Mouse (Mus musculus) monocyte, adult 2 months (primary cell): Measurements from ENCODE around the gene Maml2.

Experiments
- DNase-seq, 2 experiments: peaks; one replicate each; pipeline ENCODE4 v3.0.0; 2022; ENCODE audit warnings: low spot score in 2 of 2, low read depth in 1 of 2

The Maml2 gene

DNA sequence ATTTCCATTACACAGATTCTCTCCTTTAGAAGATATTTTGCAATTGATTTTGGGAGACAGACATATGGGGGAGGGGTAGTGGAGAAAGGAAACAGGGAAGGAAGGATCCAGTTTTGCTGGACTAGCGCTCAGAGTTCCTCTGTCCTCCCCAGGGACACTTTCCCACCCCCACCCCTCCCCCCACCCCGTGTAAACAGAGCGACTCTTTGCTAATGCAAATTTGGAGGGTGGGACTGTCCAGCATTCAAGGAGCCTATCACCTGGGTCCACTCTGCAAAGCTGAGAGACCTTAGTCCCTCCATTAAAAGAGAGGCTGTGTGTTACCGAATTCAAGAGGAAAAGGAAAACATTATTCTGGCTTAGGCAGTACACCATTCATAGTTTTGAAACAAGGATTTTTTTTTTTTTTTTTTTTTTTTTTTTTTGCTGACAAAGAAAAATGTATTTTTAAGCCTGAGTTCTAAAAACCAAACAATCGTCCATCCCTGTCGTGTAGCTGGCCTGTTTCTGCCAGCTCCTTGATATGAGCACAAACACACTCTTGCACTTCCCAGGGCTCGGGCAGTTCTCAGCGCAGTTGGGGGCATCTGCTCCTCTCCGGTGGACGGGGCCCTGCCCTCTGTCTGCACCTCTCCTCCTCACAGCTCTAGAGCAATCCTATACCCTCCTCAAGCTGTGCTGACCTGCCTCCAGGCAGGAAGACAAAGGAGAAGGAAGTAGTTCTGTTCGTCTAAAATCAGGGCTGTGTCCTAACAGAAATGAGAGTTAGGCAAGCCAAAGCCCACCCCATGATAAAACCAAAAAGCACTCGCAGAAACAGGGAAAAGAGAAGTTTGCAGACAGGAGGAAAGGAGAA, 364.2 kb downstream of the Maml2 start:
- no peak for DNase-seq

DNA sequence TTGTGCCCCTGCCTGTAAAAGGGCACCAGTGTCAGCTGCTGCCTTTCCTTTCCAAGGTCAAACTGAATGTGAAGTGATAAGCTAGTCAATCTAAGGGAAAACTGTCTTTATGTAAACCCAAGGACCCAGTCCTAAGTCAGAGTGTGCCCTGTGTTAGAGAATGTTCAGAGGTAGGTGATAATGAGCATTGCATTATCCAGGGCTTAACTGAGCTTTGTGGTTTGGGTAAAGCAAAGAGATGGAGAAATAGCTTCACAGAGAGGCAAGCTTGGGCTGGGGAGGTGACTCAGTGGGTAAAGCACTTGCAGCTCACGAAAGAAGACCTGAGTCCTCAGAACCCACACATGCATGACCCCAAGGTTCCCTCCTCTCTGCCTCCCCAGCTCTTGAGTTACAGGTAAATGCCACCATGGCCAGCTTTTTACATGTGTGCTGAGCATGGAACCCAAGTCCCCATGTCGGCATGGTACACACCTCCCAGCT, 367.8 kb downstream of the Maml2 start:
- DNase-seq, result no peak

DNA sequence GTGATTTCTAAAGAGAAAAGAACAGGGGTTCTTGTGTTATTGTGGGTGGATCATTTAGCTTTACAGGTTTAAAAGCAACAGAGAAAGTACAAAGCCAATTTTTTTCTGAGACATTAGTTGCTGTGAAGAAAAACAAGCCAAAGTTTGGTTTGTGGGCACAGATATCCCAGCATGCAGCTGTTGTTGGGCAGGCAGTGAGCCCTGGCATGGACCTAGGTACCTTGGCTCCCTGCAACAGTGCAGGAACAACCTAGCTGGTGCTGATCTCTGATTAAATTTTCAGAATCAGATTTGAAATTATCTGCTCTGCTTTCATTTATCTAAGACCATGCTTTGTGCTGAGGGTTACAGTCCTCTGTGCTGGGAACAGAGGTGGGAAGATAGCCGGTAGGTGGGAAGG, 370.2 kb downstream of the Maml2 start:
- DNase-seq, result no peak

DNA sequence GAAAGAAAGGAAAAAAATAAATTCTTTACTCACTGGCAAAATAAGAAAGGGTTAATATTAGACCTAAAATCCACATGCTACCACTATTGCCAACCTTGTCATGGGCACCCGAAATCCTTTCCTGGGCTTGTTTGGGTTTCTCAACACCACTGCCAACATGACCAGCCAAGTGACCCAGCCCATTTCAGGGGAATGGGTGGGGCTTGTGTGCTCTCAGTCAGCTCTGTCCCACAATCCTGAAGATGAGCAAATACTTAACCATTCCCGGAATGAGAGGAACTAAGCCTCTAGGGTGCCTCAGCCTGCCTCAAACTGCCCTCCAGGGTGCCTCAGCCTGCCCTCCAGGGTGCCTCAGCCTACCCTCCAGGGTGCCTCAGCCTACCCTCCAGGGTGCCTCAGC, 371.0 kb downstream of the Maml2 start:
- no peak for DNase-seq

DNA sequence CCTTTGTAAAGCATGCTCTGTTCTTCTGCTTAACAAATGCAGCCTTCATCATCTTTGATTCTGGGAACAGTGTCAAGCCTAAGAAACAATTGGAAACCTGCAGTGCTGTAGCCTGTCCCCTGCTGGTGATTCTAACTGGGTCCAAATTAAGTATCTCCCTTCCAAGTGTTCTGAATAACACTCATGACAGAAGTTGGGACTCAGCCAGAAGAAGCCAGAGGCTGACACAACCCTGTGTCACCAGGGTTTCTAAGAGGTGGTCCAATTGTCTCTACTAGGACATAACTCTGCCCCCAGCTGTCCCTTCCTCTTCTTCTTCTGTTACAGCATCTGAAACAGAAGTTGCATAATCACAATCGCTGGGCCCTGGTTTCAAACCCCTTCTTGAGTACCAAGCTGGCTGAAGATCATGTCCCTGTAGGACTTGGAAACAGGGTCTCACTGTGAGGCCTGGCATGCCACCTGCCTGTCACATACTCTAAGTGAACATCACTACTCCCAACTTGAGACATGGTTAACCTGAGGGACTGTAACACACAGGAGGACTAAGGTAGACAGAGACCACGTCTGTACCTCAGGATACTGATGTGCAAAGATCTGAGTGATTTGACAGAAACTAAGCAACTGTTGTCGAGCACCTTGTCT, 373.5 kb downstream of the Maml2 start:
- DNase-seq, result no peak

DNA sequence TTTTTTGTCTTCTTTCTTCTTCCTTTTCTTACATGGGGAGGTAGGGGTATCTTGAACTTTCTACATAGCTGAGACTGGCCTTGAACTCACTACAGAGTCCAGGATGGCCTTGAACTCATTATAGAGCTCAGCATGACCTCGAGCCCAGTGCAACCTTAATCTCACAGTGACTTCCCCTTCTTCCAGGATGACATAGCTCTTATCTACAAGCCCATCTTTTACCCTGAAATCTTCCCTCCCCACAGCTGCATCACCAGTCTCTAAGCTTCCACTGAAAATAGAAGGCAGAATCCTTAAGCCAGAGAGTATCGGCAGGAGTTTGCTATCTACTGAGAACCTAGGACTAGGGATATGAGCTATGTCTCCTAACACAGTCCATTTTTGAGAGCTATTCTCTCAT, 375.5 kb downstream of the Maml2 start:
- DNase-seq, result no peak

DNA sequence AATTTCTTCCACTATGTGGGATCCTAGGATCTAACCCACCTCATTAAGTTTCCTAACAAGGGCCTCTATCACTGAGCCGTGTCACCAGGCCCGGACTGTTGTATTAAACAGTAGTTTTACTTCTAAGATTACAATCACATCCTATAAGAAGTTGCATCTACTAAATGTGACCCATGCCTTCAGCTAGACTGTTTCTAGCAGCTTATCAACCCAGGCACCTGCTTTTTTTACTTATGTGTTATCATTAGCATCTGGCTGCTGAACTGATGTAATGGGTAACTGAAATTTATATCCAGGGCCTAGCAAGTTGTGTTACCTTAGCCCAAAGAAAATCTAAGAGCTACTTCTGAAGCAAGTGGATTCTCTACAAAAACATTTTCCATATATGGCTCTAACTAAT, 380.3 kb downstream of the Maml2 start:
- DNase-seq, result no peak

DNA sequence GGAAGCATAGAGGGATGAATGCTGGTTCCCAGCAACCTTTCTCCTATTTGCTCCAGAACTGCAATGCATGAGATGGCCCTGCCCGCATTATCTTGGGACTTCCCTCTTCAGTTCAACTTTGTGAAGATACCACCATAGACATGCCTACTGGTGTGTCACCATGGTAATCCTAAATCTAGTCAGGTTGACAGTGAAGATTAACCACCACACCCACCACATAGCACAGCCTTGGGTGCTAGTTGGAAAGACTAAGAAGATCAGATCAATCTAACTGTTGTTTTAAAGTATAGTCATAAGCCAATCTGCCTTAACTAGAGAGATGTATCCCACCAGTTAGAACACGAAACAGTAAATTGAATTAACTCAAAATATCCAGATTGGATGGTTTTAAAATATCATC, 381.9 kb downstream of the Maml2 start:
- no peak for DNase-seq

DNA sequence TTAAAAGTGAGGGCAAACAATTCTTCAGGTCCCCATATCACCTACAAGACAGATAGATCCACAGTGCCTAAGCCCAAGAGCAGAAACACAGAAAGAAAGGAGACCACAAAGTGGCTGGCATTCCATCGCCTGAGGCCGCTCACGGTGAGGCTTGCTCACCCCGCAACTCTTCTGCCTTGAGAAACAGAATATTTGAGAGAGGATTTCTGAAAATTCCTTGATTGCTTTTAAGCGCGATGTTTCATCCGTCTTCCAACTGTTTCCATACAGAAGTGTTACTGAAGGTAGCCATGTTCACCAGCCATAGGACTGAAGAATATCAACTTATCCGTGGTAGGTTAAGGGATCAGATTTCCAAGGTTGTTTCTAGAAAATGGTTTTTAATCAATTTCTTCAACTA, 383.4 kb downstream of the Maml2 start:
- DNase-seq, result no peak

DNA sequence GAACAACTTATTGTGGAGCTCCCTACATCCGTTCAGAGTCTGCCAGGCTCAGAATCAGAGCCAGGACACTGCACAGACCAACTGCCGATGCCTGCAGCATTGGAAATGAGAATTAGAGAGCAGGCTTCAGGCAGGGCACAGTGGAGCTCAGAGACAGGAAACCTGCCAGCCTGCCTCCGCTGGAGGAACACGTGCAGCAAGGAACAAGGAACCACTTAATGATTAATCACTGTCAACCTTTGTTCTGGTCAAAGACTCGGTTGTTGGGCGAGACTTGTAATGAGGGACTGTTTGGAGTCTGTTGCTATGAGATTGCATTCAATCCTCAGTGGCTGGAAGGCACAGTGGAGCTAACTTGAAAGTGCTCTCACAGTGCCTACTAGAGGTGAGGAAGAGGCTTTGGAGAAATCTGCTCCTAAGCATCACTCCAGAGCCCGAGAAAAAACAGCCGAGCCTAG, 383.9 kb downstream of the Maml2 start:
- no peak for DNase-seq

DNA sequence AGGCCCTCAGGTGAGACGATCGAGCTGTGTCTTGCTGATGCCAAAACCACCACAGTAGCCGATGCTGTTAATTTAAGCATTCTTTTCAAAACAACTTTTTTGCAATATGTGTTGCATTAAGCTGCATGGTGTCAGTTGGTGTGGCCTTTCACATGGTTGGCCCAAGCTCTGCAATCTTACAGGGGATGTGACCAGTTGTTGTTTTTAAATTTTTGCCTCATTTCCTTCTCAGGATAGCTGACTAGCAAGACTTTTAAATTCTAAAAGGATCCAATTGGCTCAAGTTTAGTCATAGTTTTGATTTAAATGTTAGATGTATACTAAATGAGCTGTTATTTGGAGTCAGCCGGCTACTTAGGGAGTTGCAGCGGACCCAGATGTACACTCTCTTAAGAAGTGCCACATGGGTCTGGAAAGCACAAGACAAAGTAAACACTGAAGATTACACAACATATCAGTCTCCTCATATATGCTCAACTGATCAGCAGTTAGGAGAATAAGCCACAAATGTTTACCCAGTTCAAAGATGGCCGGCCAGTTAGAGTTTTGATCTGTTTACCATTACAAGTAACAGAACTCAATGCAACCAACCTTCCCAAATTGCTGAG, 386.7 kb downstream of the Maml2 start:
- DNase-seq, result no peak

DNA sequence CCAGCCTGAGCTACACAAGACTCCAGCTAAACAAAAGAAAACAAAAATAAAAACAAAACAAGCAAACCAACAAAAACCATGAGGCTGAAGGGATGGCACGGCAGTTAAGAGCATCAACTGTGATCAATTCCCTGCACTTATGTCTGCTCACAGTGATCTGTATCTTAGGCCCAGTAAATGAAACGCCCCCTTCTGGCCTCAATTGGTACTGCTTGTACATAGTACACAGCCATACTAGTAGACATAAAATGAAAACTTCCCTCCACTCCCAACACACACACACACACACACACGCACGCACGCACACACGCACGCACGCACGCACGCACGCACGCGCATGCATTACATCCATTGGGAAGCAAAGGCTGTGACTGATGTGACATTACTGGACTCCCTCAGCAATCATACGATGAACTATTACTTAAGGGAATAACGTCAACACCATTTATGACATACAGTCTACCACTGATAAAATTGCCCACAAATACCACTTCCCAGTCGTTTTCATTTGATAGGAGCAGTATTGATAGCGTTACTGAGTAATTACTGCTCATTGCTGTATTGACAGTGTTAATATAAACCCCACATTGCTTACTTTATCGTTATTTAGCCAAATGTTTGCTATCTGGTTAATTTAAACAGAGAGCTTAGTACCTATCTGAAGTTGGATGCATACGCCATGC, 389.4 kb downstream of the Maml2 start:
- DNase-seq, result peak in 1 of 2 experiments; percentile 13

DNA sequence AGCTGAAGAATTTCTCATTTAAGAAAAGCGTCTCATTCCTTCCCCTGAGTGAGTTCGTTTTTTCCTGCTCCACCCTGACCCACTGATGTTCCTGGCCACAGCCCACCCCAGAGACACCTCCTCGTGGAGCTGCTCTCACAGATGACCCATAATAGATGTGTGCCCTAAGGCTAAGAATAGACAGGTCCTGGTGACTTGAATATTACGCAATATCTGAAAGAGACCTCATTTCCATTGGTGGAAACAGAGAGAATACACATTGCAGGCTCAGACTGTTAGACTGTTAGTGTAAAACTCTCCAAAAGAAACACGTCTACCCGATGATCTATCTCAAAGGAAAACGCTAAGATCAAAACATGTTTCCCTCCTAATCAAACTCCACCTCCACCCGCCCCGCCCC, 391.2 kb downstream of the Maml2 start:
- DNase-seq, result no peak

DNA sequence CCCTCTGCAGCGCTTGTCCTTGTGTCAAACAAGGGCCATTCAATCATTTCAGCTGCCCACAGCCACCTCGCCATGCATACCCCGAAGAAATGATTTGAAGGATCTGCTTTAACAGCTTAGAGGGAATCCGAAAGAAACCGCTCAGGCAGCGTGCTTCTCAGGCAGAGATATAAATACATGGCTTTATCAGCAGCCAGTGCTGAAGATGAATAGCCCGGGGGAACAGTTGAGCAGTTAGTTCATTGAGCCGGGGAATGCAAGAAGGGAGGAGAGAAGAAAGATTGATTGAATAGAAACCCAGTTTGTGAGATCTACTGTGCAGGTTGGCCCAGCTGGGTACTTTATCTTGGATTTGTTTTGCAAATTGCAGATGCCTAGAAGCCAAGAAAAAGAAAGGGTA, 392.6 kb downstream of the Maml2 start:
- no peak for DNase-seq

DNA sequence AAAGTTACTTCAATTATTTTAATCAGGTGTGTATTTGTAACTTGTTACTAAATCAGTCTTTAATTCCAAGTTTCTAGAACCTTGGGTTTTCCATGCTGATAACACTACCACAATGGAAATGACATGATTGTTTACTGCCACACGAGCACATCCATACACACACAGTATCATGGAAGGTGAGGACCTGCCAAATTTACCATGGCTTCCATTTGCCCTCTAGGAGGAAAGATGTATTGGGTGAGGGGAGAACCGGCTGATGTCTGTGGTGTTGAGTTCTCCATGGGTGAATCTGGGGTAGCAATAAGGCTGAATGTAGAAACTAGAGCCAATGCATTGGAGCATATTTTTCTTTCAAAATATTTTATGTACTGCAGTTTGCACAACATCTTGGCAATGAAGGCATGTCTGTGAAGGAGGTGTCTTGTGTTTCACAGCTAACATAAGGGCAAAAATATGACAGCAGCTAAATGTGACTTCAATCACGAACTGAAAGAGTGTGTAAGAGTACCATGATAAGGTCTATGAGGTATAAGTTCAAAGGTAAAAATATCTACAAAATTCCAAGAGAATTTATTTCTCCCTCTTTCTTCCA, 396.0 kb downstream of the Maml2 start:
- no peak for DNase-seq

DNA sequence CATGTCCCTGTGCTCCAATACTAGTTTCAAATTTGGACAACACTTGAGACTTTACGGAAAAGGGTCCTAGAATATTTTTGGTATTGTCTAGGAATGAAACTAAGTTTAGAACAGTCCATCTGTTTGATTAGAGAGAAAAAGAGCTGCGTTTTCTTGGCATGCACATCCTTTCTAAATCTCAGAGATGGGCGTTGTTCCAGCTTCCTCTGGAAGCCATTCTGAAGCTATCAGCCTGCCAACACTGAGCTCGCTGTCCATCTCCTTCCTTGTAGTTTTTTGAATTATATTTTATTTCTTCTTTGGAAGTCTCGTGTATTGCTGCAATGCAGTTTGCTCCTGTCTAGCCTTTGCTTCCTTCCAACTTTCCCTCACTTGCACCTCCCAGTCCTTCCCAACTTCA, 396.5 kb downstream of the Maml2 start:
- no peak for DNase-seq

DNA sequence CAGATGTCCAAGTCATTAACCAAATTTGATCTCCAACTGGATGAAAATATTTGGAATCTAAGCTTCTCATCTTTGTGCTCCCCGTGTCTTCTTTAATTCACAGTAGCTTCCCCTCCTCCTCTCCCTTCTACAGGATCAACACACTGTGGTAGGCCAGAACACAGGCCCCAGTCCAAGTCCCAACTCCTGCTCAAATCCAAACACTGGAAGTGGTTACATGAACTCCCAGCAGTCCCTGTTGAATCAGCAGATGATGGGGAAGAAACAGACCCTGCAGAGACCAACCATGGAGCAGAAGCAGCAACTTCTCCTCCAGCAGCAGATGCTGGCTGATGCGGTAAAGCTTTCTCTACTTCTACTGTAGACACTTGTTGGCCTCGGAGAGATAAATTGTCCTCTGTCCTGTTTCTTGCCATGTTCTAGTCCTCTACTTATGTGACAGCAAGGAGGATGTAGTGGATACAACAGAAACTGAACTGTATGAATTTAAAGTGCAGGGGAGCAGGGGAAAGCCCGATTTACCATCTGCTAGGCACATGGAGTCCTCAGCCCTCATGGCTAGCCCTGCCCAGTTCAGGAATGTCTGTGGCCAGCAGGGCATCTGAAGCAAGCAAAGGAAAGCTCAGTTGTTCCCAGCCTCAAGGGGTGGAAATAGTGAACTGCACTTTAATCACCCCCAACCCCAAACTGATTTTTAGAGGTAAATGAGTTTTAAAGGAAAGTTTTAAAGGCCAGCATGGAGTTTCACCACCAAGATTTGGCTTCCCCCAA, 399.5 kb downstream of the Maml2 start:
- no peak for DNase-seq

DNA sequence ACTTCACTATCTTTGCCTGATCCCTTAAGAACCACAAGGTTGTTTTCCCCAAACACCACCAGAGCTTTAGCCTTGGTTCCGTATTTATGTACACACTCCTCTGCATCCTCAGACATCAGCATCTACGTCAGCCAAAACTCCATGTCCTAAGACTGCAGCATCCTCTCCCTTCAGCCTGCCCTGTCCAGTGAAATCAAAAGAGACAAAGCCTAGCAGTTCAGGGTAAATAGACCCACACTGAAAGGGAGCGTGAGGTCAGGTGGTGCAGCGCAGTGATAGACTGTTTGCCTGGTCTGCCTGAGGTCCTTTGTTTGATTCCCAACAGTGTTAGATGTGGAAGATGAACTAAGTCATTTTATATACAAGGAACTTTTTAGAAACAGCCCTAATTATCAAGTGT, 400.1 kb downstream of the Maml2 start:
- no peak for DNase-seq

DNA sequence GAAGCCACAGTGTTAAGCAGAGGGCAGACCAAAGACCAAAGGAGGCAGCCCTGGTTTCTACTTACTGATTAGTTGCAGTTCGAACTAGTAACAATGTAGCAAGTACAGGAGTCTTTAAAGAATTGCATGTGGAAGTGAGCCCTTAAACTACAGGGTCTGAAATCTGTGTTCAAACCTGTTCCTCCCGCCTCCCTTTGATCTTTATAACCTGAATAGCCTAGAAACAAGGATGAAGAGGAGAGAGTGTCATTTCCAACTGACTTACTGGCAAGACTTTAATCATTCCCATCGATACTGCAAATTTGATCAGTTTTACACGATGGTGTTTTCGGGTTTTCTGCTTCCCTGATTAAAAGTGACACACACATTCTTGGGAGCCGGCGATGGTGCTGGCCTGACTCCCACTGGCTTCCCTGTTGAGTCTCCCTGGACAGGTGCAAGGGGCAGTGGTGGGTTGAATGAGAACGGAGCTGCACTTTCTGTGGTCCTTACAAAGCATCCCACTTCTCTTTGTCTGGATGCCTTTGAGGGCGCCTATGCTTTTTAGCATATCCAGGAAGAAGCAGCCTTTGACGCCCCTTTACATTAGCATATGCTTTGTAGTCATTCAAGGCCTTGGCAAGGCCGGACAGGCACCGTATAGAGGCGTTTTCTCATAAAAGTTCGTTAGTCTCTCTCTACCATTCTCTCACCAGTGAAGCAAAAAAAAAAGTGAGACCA, 401.5 kb downstream of the Maml2 start:
- no peak for DNase-seq

DNA sequence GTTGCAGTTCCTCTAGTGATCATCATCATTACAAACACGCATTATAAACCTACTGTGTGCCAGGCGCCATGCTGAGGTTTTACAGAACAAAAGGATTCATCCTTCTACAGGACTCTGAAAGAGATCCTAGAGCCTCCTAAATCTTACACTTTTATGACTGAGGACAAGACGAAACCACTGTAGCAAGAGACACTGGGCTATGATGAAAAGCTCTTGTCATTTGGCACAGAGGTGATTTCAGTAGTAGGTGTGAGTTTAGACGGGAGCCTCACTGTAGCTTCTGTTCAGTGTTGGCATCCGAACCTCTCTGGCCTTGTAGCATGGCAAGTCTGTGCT, 402.0 kb downstream of the Maml2 start:
- DNase-seq, result no peak
